Mouse (Mus musculus): ENCODE measurements at regions not wholly inside any gene's neighbourhood (a gene's known extent, or its start where the extent isn't known, plus 50 kb on each side); places are given as distances from the start of the nearest gene placed in this dataset.
A peak's percentile ranks its signal among the peaks of the same experiment; 100 is the strongest.

DNA sequence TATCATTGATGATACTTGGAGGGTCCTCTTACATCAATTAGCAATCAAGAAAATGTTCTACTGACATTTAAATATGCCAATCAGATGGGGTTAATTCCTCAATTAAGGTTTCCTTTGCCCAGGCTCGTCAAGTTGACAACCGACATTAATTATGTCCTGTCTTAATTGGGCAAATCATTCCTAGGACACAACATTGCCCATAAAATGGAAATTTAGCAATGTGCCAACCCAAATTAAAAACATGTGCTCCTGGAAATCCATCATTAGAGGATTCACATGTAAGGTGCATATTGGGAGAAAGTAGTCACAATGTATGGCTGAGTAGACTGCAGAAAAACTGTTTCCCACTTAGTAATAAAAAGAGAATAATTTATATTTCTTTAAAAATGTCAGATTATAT is 483.6 kb upstream of the B430305J03Rik start:
- no peak for DNase-seq (ENCODE audit: extremely low spot score, low spot score)
- Histone ChIP-seq H3K9me3 (no peaks in the 10 kb centered on the region), H3K4me3 (no peak overlapping the region), H3K27ac (no peak overlapping the region), H3K36me3 (replicated peaks) (no peaks in the 10 kb centered on the region), H3K4me1 (0 out of 2 replicates have a peak, but pooled peaks cover 3% of the 10 kb centered on the region), H3K27me3 (ENCODE audit: poor library complexity, severe bottlenecking) (no peaks in the 10 kb centered on the region)
- 90% methylated on average over 2 of the region's 2 CpGs for WGBS

DNA sequence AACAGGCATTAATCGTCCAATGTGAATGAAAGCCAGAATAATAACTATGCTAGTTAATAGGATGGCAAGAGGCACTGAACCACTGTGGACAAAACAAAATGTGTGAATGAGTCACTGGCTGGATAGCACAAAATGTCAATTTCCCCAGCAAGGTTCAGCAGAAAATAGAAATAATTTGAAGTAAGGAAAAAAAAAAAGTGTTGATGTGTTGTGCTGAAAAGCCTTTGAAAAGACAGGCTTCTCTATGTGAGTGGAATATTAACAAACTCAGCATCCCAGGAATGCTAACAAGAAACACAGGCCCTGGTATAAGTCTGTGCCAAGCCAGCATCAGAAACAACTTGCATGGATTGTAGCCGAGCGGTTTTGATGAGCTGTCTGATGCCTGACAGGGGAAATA is 481.0 kb upstream of the B430305J03Rik start:
- Histone ChIP-seq H3K36me3 (replicated peaks) (no peaks in the 10 kb centered on the region), H3K4me3 (no peak overlapping the region), H3K9me3 (no peaks in the 10 kb centered on the region), H3K4me1 (0 out of 2 replicates have a peak, but pooled peaks cover 3% of the 10 kb centered on the region), H3K27me3 (ENCODE audit: poor library complexity, severe bottlenecking) (no peaks in the 10 kb centered on the region), H3K27ac (no peak overlapping the region)
- no peak for DNase-seq (ENCODE audit: extremely low spot score, low spot score)
- 83% methylated on average over 3 of the region's 3 CpGs for WGBS

DNA sequence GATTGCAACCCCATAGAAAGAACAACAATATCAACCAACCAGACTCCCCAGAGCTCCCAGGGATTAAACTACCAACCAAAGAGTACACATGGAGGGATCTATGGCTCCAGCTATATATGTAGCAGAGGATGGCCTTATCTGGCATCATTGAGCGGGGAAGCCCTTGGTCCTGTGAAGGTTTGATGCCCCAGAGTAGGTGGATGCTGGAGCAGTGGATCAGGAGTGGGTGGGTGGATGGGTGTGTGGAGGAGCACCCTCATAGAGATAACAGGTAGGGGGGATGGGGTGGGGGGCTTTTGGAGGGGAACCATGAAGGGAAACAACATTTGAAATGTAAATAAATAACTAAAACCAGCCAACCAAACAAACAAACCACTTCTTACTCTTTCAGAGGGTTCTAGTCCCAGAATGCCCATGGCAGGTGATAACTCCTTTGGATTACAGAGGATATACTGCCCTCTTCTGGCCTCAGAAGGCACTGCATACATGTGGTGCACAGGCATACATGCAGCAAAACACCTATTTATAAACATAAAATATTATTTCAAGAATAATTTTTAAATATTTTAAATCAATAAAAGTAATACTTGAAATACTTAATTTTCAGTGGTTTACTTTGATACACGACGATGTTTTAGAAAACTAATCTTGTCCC is 473.7 kb upstream of the B430305J03Rik start:
- Histone ChIP-seq H3K4me1 (no peaks in the 10 kb centered on the region), H3K27me3 (ENCODE audit: poor library complexity, severe bottlenecking) (no peaks in the 10 kb centered on the region), H3K27ac (no peak overlapping the region), H3K9me3 (no peaks in the 10 kb centered on the region), H3K36me3 (replicated peaks) (no peaks in the 10 kb centered on the region), H3K4me3 (no peak overlapping the region)
- DNase-seq (ENCODE audit: extremely low spot score, low spot score), result peak; percentile 16
- 61% methylated on average over 3 of the region's 3 CpGs for WGBS

DNA sequence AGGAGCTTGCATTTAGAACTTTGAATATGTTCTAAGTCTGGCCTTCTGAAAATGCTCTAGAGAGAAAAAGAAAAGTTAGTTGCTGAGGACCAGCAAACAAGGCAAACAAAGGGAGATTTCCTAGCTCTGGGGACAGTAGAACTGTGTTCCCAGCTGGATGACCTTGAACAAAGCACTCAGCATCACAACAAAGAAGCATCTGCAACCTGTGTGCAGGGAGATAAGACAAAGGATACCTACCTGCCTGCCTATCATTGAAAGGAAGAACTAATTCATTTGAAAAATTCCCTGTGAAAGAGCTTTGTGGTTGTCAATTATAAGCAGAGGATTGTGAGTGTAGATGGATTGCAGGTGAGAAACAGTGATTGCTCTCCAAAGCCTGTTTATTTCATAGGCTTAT is 451.1 kb upstream of the B430305J03Rik start:
- peaks cover 7% of the 10 kb centered on the region; the same call in 1 of the 2 replicates for H3K4me1 ChIP-seq

DNA sequence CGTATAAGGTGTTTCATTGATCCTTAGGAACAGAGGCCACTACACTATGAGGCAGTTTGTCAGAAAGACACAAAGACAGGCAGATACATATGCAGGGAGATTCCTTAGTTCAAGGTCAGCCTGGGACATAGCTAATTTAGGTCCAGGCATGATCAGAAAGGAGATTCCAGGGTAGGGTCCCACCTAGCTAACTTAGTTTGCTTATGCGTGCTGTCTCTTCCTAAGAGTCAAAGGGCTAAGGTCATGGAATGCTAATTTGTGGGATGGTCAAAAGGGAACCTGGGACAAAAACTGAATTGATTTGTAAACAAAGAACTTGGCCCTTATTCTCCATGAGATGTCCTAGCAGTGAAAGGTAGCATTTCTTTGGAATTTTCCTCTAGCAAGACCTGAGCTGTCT is 430.3 kb upstream of the B430305J03Rik start:
- Histone ChIP-seq H3K4me1 (no peaks in the 10 kb centered on the region), H3K9me3 (no peaks in the 10 kb centered on the region), H3K36me3 (replicated peaks) (no peaks in the 10 kb centered on the region), H3K27ac (no peak overlapping the region), H3K4me3 (no peak overlapping the region), H3K27me3 (ENCODE audit: poor library complexity, severe bottlenecking) (no peaks in the 10 kb centered on the region)
- WGBS, result 83% methylated on average over 2 of the region's 2 CpGs
- DNase-seq (ENCODE audit: extremely low spot score, low spot score), result no peak

More for the DNA sequence above, 451.1 kb upstream of the B430305J03Rik start:
- H3K36me3 ChIP-seq (replicated peaks), result no peaks in the 10 kb centered on the region
- no peaks in the 10 kb centered on the region for H3K27me3 ChIP-seq (ENCODE audit: poor library complexity, severe bottlenecking)
- DNase-seq (ENCODE audit: extremely low spot score, low spot score), result no peak
- H3K9me3 ChIP-seq, result no peaks in the 10 kb centered on the region
- H3K4me3 ChIP-seq, result no peak overlapping the region
- no peak overlapping the region for H3K27ac ChIP-seq

DNA sequence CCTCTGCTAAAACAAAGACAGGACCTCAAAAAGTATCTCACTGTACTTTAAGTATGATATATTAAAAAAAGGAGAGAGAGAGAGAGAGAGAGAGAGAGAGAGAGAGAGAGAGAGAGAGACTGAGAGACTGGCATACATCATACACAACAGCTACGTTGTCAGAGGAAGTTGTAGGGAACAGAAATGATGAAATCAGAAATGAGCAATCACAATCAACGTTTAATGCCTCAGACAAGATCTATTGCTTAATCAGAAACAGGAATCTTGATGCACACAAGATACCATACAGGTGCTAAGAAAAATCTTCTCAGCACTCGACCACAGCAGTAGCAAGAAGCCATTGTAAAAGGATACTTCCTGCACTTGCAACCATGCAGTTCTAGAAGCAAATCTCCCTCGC is 424.9 kb upstream of the B430305J03Rik start:
- H3K36me3 ChIP-seq (replicated peaks), result no peaks in the 10 kb centered on the region
- H3K4me1 ChIP-seq, result no peaks in the 10 kb centered on the region
- no peaks in the 10 kb centered on the region for H3K9me3 ChIP-seq
- DNase-seq (ENCODE audit: extremely low spot score, low spot score), result no peak
- no peak overlapping the region for H3K27ac ChIP-seq
- 80% methylated on average over 4 of the region's 4 CpGs for WGBS
- no peaks in the 10 kb centered on the region for H3K27me3 ChIP-seq (ENCODE audit: poor library complexity, severe bottlenecking)
- no peak overlapping the region for H3K4me3 ChIP-seq

Data from forebrain, embryonic 10.5 days (tissue).